Mouse (Mus musculus): ENCODE data around the gene Mypop. TPM values are rescaled to one million over a fixed set of nuclear protein-coding genes. Genes with fewer than 3 reads are reported as not detected.

The Mypop gene
- total RNA-seq, 2 experiments from 2014 or later, result 50.6 to 61.2 TPM

- Histone ChIP-seq H3K27ac (no peak overlapping the region), H3K4me3 (no peak overlapping the region)
- no peak for DNase-seq (ENCODE audit: extremely low spot score in 1 of 2, low spot score in 2 of 2)
- no peak for TF ChIP-seq CTCF (IDR thresholded peaks at IDR 0.05)
- intact Hi-C loops (cut with DNase I), result loop anchor here (10.0 kb wide), 1 partner anchor 67 kb away; no protein-coding TSS in a partner anchor
These were observed 28.8 kb upstream of the Mypop start for GRCm38 (mm10) chr7:18962171-18962792.

GRCm38 (mm10) chr7:18962795-18963194 is 28.2 kb upstream of the Mypop start:
- intact Hi-C loops (cut with DNase I), result loop anchor here (10.0 kb wide), 1 partner anchor 68 kb away; no protein-coding TSS in a partner anchor
- no peak for DNase-seq (ENCODE audit: extremely low spot score in 1 of 2, low spot score in 2 of 2)
- no peak for TF ChIP-seq CTCF (IDR thresholded peaks at IDR 0.05)
- H3K27ac ChIP-seq, result no peak overlapping the region
- no peak overlapping the region for H3K4me3 ChIP-seq

- Histone ChIP-seq H3K27ac (no peak overlapping the region), H3K4me3 (no peak overlapping the region)
- no peak for TF ChIP-seq CTCF (IDR thresholded peaks at IDR 0.05)
- intact Hi-C loops (cut with DNase I), result loop anchor here (10.0 kb wide), 1 partner anchor 69 kb away; no protein-coding TSS in a partner anchor
- no peak for DNase-seq (ENCODE audit: extremely low spot score in 1 of 2, low spot score in 2 of 2)
These were observed 27.7 kb upstream of the Mypop start for GRCm38 (mm10) chr7:18963294-18963843.

- no peak for DNase-seq (ENCODE audit: extremely low spot score in 1 of 2, low spot score in 2 of 2)
- H3K27ac ChIP-seq, result no peak overlapping the region
- intact Hi-C loops (cut with DNase I), result loop anchor here (10.0 kb wide), 1 partner anchor 71 kb away; no protein-coding TSS in a partner anchor
- H3K4me3 ChIP-seq, result no peak overlapping the region
- TF ChIP-seq CTCF (IDR thresholded peaks at IDR 0.05), result no peak
These were observed 25.7 kb upstream of the Mypop start for GRCm38 (mm10) chr7:18965312-18965711.

GRCm38 (mm10) chr7:18967603-18968002 is 23.4 kb upstream of the Mypop start:
- intact Hi-C loops (cut with DNase I), result loop anchor here (10.0 kb wide), 1 partner anchor 73 kb away; no protein-coding TSS in a partner anchor
- no peak for DNase-seq (ENCODE audit: extremely low spot score in 1 of 2, low spot score in 2 of 2)
- Histone ChIP-seq H3K27ac (no peak overlapping the region), H3K4me3 (no peak overlapping the region)
- no peak for TF ChIP-seq CTCF (IDR thresholded peaks at IDR 0.05)

- Histone ChIP-seq H3K4me3 (no peak overlapping the region), H3K27ac (no peak overlapping the region)
- TF ChIP-seq CTCF (IDR thresholded peaks at IDR 0.05), result peak; percentile 22
- DNase-seq (ENCODE audit: extremely low spot score in 1 of 2, low spot score in 2 of 2), result no peak
- intact Hi-C loops (cut with DNase I), result no loop called here
These were observed 20.1 kb upstream of the Mypop start for GRCm38 (mm10) chr7:18970956-18971355.

GRCm38 (mm10) chr7:18978381-18978780 is 12.7 kb upstream of the Mypop start:
- no peak for TF ChIP-seq CTCF (IDR thresholded peaks at IDR 0.05)
- intact Hi-C loops (cut with DNase I), result no loop called here
- H3K4me3 ChIP-seq, result no peak overlapping the region
- H3K27ac ChIP-seq, result no peak overlapping the region
- no peak for DNase-seq (ENCODE audit: extremely low spot score in 1 of 2, low spot score in 2 of 2)

- no peak for DNase-seq (ENCODE audit: extremely low spot score in 1 of 2, low spot score in 2 of 2)
- intact Hi-C loops (cut with DNase I), result no loop called here
- H3K4me3 ChIP-seq, result no peak overlapping the region
- no peak overlapping the region for H3K27ac ChIP-seq
- TF ChIP-seq CTCF (IDR thresholded peaks at IDR 0.05), result no peak
These were observed 4.5 kb upstream of the Mypop start for GRCm38 (mm10) chr7:18986503-18986902.

GRCm38 (mm10) chr7:18987100-18987499 is 3.9 kb upstream of the Mypop start, which contains the start of gene Nanos2:
Nanos2 (plus strand) TSS chr7:18987400.
- Histone ChIP-seq H3K27ac (no peak within 1 kb of the TSS), H3K4me3 (no peak within 1 kb of the TSS)
- no peak for DNase-seq (ENCODE audit: extremely low spot score in 1 of 2, low spot score in 2 of 2)
- TF ChIP-seq CTCF (IDR thresholded peaks at IDR 0.05), result no peak
- intact Hi-C loops (cut with DNase I), result no loop called here

GRCm38 (mm10) chr7:18987747-18988146 is 3.3 kb upstream of the Mypop start:
- Histone ChIP-seq H3K27ac (no peak overlapping the region), H3K4me3 (no peak overlapping the region)
- DNase-seq (ENCODE audit: extremely low spot score in 1 of 2, low spot score in 2 of 2), result no peak
- no peak for TF ChIP-seq CTCF (IDR thresholded peaks at IDR 0.05)
- intact Hi-C loops (cut with DNase I), result no loop called here

- no peak for DNase-seq (ENCODE audit: extremely low spot score in 1 of 2, low spot score in 2 of 2)
- intact Hi-C loops (cut with DNase I), result no loop called here
- Histone ChIP-seq H3K4me3 (no peak overlapping the region), H3K27ac (no peak overlapping the region)
- TF ChIP-seq CTCF (IDR thresholded peaks at IDR 0.05), result no peak
These were observed 2.3 kb upstream of the Mypop start for GRCm38 (mm10) chr7:18988780-18989179.

- H3K27ac ChIP-seq, result peak overlapping the region; percentile 92
- DNase-seq (ENCODE audit: extremely low spot score in 1 of 2, low spot score in 2 of 2), result no peak
- TF ChIP-seq CTCF (IDR thresholded peaks at IDR 0.05), result peak; percentile 41
- peak overlapping the region; percentile 46 for H3K4me3 ChIP-seq
- intact Hi-C loops (cut with DNase I), result loop anchor here (1.0 to 5.0 kb wide), 3 partner anchors 32 to 93 kb away; partner anchors contain the start of gene Nova2
These were observed 1.1 kb upstream of the Mypop start for GRCm38 (mm10) chr7:18989995-18990394.
